Mouse (Mus musculus) kidney, postnatal 0 days (tissue): ENCODE data around the gene Wdr1. TPM values are rescaled to one million over a fixed set of nuclear protein-coding genes. Genes with fewer than 3 reads are reported as not detected.

Source experiments
- ATAC-seq: fragments of 200-750 bp; cut with Nextera tagmentation; replicated peaks from 2 replicates; pipeline ENCODE4 v1.8.0; 2017; ENCODE audit warnings: low read depth, moderate number of reproducible peaks, moderate TSS enrichment, moderate library complexity; ENCODE audit not compliant: low FRiP score
- DNase-seq: peaks from one replicate; pipeline ENCODE4 v3.0.0-alpha.2; 2016; ENCODE audit warnings: low spot score
- H3K27ac ChIP-seq: fragments of 300-500 bp; sonication (generic); 2 replicates; pipeline ENCODE4 v1.5.1; 2014; ENCODE audit warnings: mild to moderate bottlenecking
- H3K27me3 ChIP-seq: fragments of 300-500 bp; sonication (generic); 2 replicates; pipeline ENCODE4 v1.6.1; 2014; ENCODE audit warnings: low read length, mixed read lengths; ENCODE audit not compliant: insufficient read depth
- H3K36me3 ChIP-seq: fragments of 300-500 bp; sonication (generic); 2 replicates; pipeline ENCODE4 v1.6.1; 2014; ENCODE audit warnings: low read length, mixed read lengths; ENCODE audit not compliant: insufficient read depth
- H3K4me1 ChIP-seq: fragments of 300-500 bp; sonication (generic); replicated peaks from 2 replicates; pipeline ENCODE4 v1.6.1; 2014; ENCODE audit warnings: antibody characterized with exemption, low read length, mixed read lengths; ENCODE audit not compliant: insufficient read depth
- H3K4me2 ChIP-seq: fragments of 300-500 bp; sonication (generic); 2 replicates; pipeline ENCODE4 v1.6.1; 2014; ENCODE audit warnings: mild to moderate bottlenecking, low read length, moderate library complexity, mixed read lengths
- H3K4me3 ChIP-seq: fragments of 300-500 bp; sonication (generic); replicated peaks from 2 replicates; pipeline ENCODE4 v1.5.1; 2014; ENCODE audit warnings: low read depth, low read length
- H3K9ac ChIP-seq: fragments of 300-500 bp; sonication (generic); 2 replicates; pipeline ENCODE4 v1.6.1; 2014; ENCODE audit warnings: low read depth, low read length
- H3K9me3 ChIP-seq: fragments of 300-500 bp; sonication (generic); replicated peaks from 2 replicates; pipeline ENCODE4 v1.6.1; 2016; ENCODE audit warnings: low read length, inconsistent platforms, mixed read lengths
- CTCF ChIP-seq: IDR thresholded peaks from 2 replicates; pipeline ENCODE4 v1.5.1; 2016; ENCODE audit warnings: antibody characterized with exemption, low read depth, mild to moderate bottlenecking, moderate library complexity
- WGBS: fragments of 180-500 bp; shearing (Covaris S2); extraction: QIAGEN DNeasy Blood & Tissue Kit; methylation state at CpG from one replicate; pipeline ENCODE4 v1.1.7; 2014; 5-methylcytosine and 5-hydroxymethylcytosine counted together
- polyA plus RNA-seq: library from polyadenylated mRNA; unstranded; fragments of >200 nt; fragmentation: Nextera tagmentation; extraction: Ambion mirVana; gene quantifications from 2 replicates; pipeline ENCODE4 v1.2.1, GENCODE M21; 2015

Wdr1 gene
- polyA plus RNA-seq, 1 experiment from 2014 or later = 165 TPM

DNA sequence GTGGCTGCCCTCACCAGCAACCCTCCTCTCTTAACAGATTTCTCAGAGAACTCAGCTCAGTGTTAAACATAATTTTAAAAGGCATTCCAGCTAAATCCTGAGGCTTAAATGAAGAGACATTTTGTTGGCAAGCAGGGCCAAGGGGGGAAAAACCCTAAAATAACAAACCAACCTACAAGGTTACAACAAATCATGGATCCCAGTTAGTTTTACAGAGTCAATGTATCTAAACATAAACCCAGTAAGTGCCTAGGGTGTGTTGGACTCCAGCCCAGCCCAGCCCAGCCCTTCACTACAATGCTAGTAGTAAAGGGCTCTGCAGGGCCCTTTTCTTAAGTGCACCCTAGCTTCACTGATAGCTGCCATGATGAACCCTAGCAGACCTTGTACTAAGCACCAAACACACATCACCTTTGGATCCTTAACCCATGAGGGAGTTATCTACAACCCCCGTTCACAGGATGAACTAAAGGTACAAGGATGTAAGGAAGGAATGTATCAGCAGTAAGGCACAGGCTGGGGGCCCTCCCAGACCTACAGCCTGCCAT is 12.7 kb downstream of the Wdr1 start:
- no peaks in the 10 kb centered on the region for H3K9me3 ChIP-seq
- ATAC-seq = no peak
- peaks cover 7% of the 10 kb centered on the region; the same call in 1 of the 2 replicates for H3K4me1 ChIP-seq
- TF ChIP-seq CTCF = no peak
- DNase-seq = no peak
- no peak overlapping the region for H3K4me2 ChIP-seq
- H3K27ac ChIP-seq = peak overlapping the region; percentile 37
- H3K9ac ChIP-seq = no peak overlapping the region
- peaks cover 44% of the 10 kb centered on the region for H3K36me3 ChIP-seq
- no peak overlapping the region for H3K4me3 ChIP-seq
- H3K27me3 ChIP-seq = no peaks in the 10 kb centered on the region
- 77% methylated on average over 1 of the region's 1 CpGs for WGBS

DNA sequence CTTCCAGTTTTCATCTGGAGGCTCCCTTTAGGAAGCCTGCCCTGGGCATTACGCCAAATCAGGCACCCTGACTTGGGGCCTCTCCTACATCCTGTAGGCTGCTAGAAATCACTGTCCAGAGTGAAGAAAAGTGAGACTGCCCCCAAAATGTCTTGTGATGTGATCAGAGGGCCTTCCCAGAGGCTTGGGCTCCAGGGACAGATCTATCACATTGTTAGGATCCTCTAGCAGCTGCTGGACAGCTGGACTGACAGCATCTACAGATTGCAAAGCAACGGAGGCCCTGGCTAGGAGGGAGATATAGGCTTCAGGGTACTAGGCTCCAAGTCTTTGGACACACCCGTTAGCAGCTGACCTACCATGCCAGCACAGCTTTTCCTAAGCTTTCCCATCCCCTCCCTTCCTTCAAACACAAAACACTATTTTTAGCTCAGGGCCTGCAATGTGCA is 13.5 kb downstream of the Wdr1 start:
- Histone ChIP-seq H3K9ac (no peak overlapping the region), H3K4me3 (no peak overlapping the region), H3K4me1 (peaks cover 7% of the 10 kb centered on the region; the same call in 1 of the 2 replicates), H3K9me3 (no peaks in the 10 kb centered on the region), H3K27ac (peak overlapping the region; percentile 37), H3K36me3 (peaks cover 51% of the 10 kb centered on the region), H3K27me3 (no peaks in the 10 kb centered on the region), H3K4me2 (no peak overlapping the region)
- TF ChIP-seq CTCF = no peak
- WGBS = 50% methylated on average over 3 of the region's 3 CpGs
- peak; percentile 66 for DNase-seq
- ATAC-seq = no peak

DNA sequence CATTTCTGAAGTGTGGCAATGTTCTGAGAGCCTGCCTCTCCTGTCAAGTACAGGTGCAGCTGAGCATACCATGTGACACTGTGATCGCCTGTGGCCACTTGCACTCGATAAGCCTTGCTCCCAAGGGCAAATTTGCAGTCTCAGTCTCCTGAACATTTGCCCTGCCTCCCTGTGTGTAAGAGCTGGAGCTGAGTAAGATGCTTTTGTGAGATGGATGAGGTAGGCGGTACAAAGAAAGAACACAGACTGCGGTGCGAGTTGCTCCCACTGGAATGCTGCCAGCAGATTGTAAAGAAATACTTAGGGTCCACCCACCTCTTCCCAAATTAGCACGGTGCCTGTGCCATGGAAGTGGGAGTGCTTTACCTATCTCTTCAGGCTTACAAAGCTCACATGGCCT is 15.6 kb downstream of the Wdr1 start:
- 45% methylated on average over 6 of the region's 6 CpGs for WGBS
- ATAC-seq = no peak

DNA sequence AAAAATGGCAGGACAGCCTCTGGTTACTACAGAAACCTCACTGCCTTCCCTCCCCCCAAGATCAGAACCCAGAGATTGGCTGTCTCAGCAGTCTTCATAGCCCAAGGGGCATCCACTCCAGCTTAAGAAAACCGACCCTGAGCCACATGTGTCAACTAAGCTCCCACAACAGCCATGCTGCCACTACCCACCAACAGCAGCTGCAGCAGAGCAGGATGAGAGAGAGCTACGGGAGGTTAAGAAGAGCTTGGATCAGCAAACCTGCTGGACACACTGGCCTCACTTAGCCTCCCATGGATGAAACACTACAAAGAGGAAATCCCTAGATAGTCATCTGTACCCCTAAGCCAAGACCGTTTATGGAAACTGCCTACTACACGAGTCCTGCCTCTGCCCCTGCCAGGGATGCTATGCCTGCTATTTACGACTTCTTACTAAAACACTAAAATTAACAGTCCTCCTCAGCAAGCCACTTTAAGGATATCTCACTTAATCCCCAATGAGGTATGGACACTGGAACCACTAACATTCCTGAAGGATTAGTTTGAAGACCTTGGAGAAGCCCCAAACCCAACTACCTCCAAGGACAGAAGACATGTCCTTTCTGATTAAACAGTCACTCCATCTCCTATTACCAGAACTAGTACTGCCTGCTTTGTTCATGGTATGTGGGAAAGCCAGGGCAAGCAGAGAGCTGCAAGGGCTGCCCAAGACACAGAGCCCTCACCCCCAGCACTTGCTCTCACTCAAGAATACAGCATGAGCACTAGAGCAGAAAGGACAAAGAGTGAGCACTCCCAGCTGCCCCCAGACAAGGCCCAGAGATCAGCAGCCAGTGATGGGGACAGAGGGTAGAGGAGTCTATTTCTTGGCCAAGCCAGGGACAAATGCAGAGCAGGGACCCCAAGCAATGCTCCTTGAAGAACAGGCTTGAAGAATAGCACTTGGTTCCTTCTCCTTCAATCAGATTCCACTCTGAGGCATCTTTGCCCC is 18.3 kb downstream of the Wdr1 start:
- Histone ChIP-seq H3K27ac (no peak overlapping the region), H3K4me3 (no peak overlapping the region), H3K4me2 (no peak overlapping the region), H3K9ac (no peak overlapping the region), H3K4me1 (peaks cover 4% of the 10 kb centered on the region; the same call in 1 of the 2 replicates), H3K9me3 (no peaks in the 10 kb centered on the region), H3K36me3 (peaks cover 77% of the 10 kb centered on the region), H3K27me3 (no peaks in the 10 kb centered on the region)
- no peak for TF ChIP-seq CTCF
- 38% methylated on average over 5 of the region's 5 CpGs for WGBS
- ATAC-seq (no peak), DNase-seq (no peak)

More for the DNA sequence above, 15.6 kb downstream of the Wdr1 start:
- Histone ChIP-seq H3K27me3 (no peaks in the 10 kb centered on the region), H3K27ac (no peak overlapping the region), H3K4me2 (no peak overlapping the region), H3K9me3 (no peaks in the 10 kb centered on the region), H3K9ac (no peak overlapping the region), H3K4me3 (no peak overlapping the region), H3K36me3 (peaks cover 67% of the 10 kb centered on the region), H3K4me1 (peaks cover 7% of the 10 kb centered on the region; the same call in 1 of the 2 replicates)
- no peak for TF ChIP-seq CTCF
- DNase-seq = no peak

DNA sequence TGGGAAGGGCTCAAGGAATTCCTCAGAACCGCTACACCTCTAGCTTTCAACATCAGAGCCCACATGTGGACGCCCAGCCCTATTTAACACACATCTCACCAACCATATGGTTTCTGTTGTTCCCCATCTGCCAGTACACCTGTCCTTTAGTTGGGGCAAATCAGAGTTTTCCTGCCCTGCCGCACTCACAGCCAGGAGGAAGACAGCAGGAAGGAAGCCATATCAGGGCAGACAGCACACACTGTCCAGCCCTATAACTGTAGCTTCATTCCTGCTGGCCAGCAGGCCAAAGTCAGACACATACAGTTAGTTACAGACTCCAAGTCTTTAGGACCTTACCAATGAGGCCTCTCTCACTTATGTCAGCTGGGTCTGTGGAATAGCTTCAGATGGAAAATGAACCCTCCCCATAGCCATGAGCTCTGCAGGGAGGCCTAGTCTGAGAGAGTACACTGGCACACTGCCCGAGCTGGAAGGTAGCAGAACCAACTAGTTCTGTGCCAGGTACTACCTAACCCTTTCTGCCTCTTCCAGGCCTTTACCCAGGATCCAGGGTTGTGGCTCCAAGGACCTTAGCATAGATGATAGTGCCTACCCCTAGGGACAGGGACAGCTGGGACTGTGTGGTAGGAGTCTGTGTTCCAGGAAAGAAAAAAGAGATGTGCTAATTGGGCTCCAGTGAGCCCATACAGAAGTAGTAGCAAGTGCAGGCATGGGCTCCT is 19.4 kb downstream of the Wdr1 start:
- Histone ChIP-seq H3K27me3 (no peaks in the 10 kb centered on the region), H3K9me3 (no peaks in the 10 kb centered on the region), H3K36me3 (peaks cover 80% of the 10 kb centered on the region), H3K4me3 (no peak overlapping the region), H3K4me1 (no peaks in the 10 kb centered on the region), H3K9ac (no peak overlapping the region), H3K27ac (no peak overlapping the region), H3K4me2 (no peak overlapping the region)
- DNase-seq (no peak), ATAC-seq (no peak)
- WGBS = 92% methylated on average over 4 of the region's 4 CpGs
- TF ChIP-seq CTCF = no peak

DNA sequence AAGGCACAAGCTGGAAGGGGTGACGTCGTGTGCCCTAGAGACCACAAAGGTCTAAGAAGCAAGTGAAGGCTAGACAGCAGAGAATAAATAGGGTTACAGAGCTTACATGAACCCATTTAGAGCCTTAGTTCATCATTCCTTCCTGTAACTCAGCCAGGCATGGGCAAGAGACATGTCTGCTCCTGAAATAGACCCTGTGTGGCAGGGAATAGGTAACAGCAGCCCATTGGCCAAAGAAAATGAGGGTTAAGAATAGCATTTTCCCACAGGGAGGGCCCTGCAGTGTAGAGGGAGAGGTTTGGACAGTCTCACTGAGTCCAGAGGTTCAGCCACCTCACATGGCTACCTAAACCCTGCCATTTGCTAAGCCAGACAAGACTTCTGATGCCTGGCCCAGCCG is 21.3 kb downstream of the Wdr1 start:
- no peak overlapping the region for H3K4me2 ChIP-seq
- H3K9ac ChIP-seq = no peak overlapping the region
- no peak for TF ChIP-seq CTCF
- H3K36me3 ChIP-seq = peaks cover 80% of the 10 kb centered on the region
- H3K4me1 ChIP-seq = no peaks in the 10 kb centered on the region
- H3K27me3 ChIP-seq = no peaks in the 10 kb centered on the region
- ATAC-seq (no peak), DNase-seq (no peak)
- 89% methylated on average over 3 of the region's 3 CpGs for WGBS
- H3K9me3 ChIP-seq = no peaks in the 10 kb centered on the region
- H3K27ac ChIP-seq = no peak overlapping the region
- H3K4me3 ChIP-seq = no peak overlapping the region
